Mouse (Mus musculus) C2C12 (cell line): ENCODE measurements at regions not wholly inside any gene's neighbourhood (a gene's known extent, or its start where the extent isn't known, plus 50 kb on each side); places are given as distances from the start of the nearest gene placed in this dataset.

ENCODE experiments used
- H3K27me3 ChIP-seq: one replicate; pipeline ENCODE4 v1.6.1; 2011; ENCODE audit not compliant: control insufficient read depth, insufficient read depth, insufficient read length
- H3K36me3 ChIP-seq: one replicate; pipeline ENCODE4 v1.6.1; 2011; ENCODE audit not compliant: control insufficient read depth, insufficient read depth
- H3K4me3 ChIP-seq: one replicate; pipeline ENCODE4 v1.5.1; 2011; ENCODE audit warnings: mild to moderate bottlenecking, control low read depth; ENCODE audit not compliant: poor library complexity, insufficient read depth, severe bottlenecking
- H3K79me2 ChIP-seq: one replicate; pipeline ENCODE4 v1.6.1; 2011; ENCODE audit not compliant: control insufficient read depth, insufficient read depth
- H3K79me3 ChIP-seq: one replicate; pipeline ENCODE4 v1.6.1; 2011; ENCODE audit warnings: low read depth, control low read depth
- H3ac ChIP-seq: one replicate; pipeline ENCODE3; 2011; ENCODE audit warnings: low read depth; ENCODE audit not compliant: control insufficient read depth, insufficient read length
- CEBPB ChIP-seq: IDR thresholded peaks from one replicate; pipeline ENCODE4 v1.6.1; 2011; ENCODE audit warnings: low read depth, mild to moderate bottlenecking, control low read depth, moderate library complexity
- CTCF ChIP-seq: IDR thresholded peaks from one replicate; pipeline ENCODE4 v1.5.1; 2011; ENCODE audit not compliant: control insufficient read depth, insufficient read depth, insufficient read length
- FOSL1 ChIP-seq: IDR thresholded peaks from one replicate; pipeline ENCODE4 v1.8.0; 2011; ENCODE audit warnings: mild to moderate bottlenecking, low read length; ENCODE audit not compliant: poor library complexity, insufficient read depth, severe bottlenecking
- MAX ChIP-seq: IDR thresholded peaks from one replicate; pipeline ENCODE4 v1.6.1; 2011; ENCODE audit warnings: mild to moderate bottlenecking, control low read depth
- MYOD1 ChIP-seq: IDR thresholded peaks from one replicate; pipeline ENCODE4 v1.6.1; 2011; ENCODE audit warnings: low read depth; ENCODE audit not compliant: control insufficient read depth, insufficient read length
- MYOG ChIP-seq: IDR thresholded peaks from one replicate; pipeline ENCODE4 v1.6.1; 2011; ENCODE audit not compliant: control insufficient read depth, insufficient read length; ENCODE audit errors: extremely low read depth
- USF1 ChIP-seq: IDR thresholded peaks from one replicate; pipeline ENCODE4 v1.6.1; 2011; ENCODE audit warnings: low read depth, mild to moderate bottlenecking, control low read depth, moderate library complexity

DNA sequence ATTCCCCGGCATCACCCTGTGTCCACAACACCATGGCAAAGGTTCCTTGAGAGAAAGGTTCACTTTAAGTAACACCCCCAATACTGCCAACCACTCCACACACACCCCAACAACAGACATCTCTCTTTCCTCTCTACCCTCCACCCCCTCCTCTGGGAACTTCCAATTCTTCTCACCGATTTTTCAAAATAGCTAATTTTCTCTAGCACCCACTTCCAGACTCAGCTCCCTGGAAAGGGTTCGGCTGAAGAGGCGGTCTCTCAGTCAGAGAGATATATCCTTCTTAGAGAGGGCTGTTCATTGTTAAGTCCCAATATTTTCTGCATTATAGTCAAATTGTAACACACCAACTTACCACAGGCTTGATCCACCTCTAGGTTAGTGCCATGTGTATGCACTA, 50.5 kb upstream of the Ssx2ip start:
- Histone ChIP-seq H3ac (no peak overlapping the region), H3K79me2 (no peaks in the 10 kb centered on the region), H3K4me3 (no peak overlapping the region), H3K79me3 (no peaks in the 10 kb centered on the region), H3K27me3 (no peaks in the 10 kb centered on the region), H3K36me3 (no peaks in the 10 kb centered on the region)
- no peak for TF ChIP-seq CEBPB
- no peak for TF ChIP-seq CTCF
- TF ChIP-seq MYOD1, result no peak
- TF ChIP-seq MAX, result no peak
- TF ChIP-seq USF1, result no peak
- TF ChIP-seq FOSL1, result no peak
- no peak for TF ChIP-seq MYOG
